Mouse (Mus musculus) neural tube, embryonic 12.5 days (tissue): ENCODE results near the gene Mical2. TPM values are rescaled to one million over a fixed set of nuclear protein-coding genes. Genes with fewer than 3 reads are reported as not detected.

Experiments used
- ATAC-seq: fragments of 200-750 bp; cut with Nextera tagmentation; 2 replicates; pipeline ENCODE4 v1.8.0; 2017; ENCODE audit warnings: low read depth, mild to moderate bottlenecking, moderate TSS enrichment, moderate library complexity; ENCODE audit not compliant: low FRiP score
- H3K27ac ChIP-seq: fragments of 300-500 bp; sonication (generic); 2 replicates; pipeline ENCODE4 v1.5.1; 2016
- H3K27me3 ChIP-seq: fragments of 300-500 bp; sonication (generic); replicated peaks from 2 replicates; pipeline ENCODE4 v1.6.1; 2016; ENCODE audit warnings: mild to moderate bottlenecking
- H3K36me3 ChIP-seq: fragments of 300-500 bp; sonication (generic); 2 replicates; pipeline ENCODE4 v1.6.1; 2016; ENCODE audit warnings: mild to moderate bottlenecking
- H3K4me1 ChIP-seq: fragments of 300-500 bp; sonication (generic); 2 replicates; pipeline ENCODE4 v1.6.1; 2016
- H3K4me2 ChIP-seq: fragments of 300-500 bp; sonication (generic); replicated peaks from 2 replicates; pipeline ENCODE4 v1.6.1; 2016; ENCODE audit warnings: mild to moderate bottlenecking
- H3K4me3 ChIP-seq: fragments of 300-500 bp; sonication (generic); 2 replicates; pipeline ENCODE4 v1.5.1; 2016
- H3K9ac ChIP-seq: fragments of 300-500 bp; sonication (generic); 2 replicates; pipeline ENCODE4 v1.6.1; 2016; ENCODE audit warnings: mild to moderate bottlenecking
- H3K9me3 ChIP-seq: fragments of 300-500 bp; sonication (generic); 2 replicates; pipeline ENCODE4 v1.6.1; 2016; ENCODE audit warnings: mild to moderate bottlenecking
- WGBS: fragments of 180-500 bp; shearing (Covaris S2); methylation state at CpG from one replicate; pipeline ENCODE4 v1.1.7; 2016; 5-methylcytosine and 5-hydroxymethylcytosine counted together
- polyA plus RNA-seq: library from polyadenylated mRNA; unstranded; fragments of >200 nt; fragmentation: Nextera tagmentation; extraction: Ambion mirVana; gene quantifications from 2 replicates; pipeline ENCODE4 v1.2.1, GENCODE M21; 2016

Mical2 gene
- polyA plus RNA-seq, 1 experiment from 2014 or later: 2.0 TPM

DNA sequence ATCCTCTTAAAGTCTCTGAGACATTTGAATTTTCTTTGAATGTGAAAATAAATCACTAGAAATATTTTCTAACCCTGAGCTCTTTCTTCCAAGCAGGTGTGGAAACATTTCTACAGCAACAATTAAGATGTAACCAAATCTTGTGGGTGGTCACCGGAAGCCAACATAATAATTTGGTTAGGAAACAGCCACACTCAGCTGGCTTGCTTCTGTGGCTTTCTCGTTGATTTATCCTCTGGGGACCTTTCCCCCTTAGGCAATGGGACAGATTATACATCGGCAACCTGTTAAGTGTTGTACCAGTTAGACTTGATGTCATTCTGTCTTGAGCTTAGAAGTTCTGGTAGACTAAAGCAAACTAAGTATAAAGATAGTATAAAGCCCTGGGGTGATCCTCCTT, 22.2 kb downstream of the Mical2 start:
- Histone ChIP-seq H3K9ac (no peak overlapping the region), H3K4me3 (no peak overlapping the region), H3K4me2 (no peak overlapping the region), H3K36me3 (no peaks in the 10 kb centered on the region), H3K9me3 (no peaks in the 10 kb centered on the region), H3K27ac (no peak overlapping the region), H3K27me3 (no peaks in the 10 kb centered on the region), H3K4me1 (0 out of 2 replicates have a peak, but pooled peaks cover 4% of the 10 kb centered on the region)
- WGBS: 79% methylated on average over 3 of the region's 3 CpGs
- ATAC-seq: no peak

DNA sequence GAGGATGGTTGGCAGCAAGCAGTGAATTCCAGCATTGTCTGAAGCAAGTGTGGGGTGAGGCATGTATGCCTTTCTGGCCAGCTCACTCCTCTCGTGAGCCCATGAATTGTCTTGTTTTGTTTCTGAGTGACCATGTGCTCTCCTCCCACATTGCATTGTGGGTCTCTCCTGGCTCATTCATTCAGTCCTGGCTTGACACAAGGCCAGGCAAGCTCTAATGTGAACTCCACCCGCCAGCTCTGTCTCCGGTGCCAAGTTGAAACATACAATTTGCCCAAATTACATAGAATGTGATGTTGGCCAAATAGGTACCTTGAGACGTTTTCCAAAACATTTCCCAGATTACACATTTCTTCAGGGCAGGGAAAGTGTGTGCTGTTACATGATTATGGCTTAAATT, 23.8 kb downstream of the Mical2 start:
- Histone ChIP-seq H3K9ac (no peak overlapping the region), H3K9me3 (no peaks in the 10 kb centered on the region), H3K4me1 (0 out of 2 replicates have a peak, but pooled peaks cover 4% of the 10 kb centered on the region), H3K27me3 (no peaks in the 10 kb centered on the region), H3K4me3 (no peak overlapping the region), H3K36me3 (no peaks in the 10 kb centered on the region), H3K27ac (no peak overlapping the region), H3K4me2 (no peak overlapping the region)
- ATAC-seq: no peak
- WGBS: 79% methylated on average over 4 of the region's 4 CpGs

DNA sequence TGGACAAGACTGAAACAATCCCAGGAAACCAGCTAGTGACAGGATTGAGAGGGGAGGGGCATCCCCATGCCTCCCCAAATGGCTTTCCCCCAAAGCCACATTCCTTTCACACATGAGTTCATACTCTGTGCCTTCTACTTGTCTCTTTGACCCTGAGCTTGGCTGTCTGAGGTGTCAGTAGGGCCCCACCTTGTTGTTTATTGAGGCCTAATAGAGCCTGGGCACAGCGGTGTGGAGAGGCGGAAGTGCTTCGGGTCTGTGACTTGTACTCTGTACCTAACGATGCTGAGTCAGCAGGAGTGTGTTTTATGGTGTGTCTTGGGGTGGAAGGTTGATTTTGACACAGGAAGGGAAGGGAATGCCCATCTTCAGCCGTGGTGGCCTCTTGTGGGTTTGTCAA, 26.4 kb downstream of the Mical2 start:
- ATAC-seq: no peak
- Histone ChIP-seq H3K9me3 (no peaks in the 10 kb centered on the region), H3K4me1 (0 out of 2 replicates have a peak, but pooled peaks cover 4% of the 10 kb centered on the region), H3K4me2 (no peak overlapping the region), H3K27ac (no peak overlapping the region), H3K4me3 (no peak overlapping the region), H3K27me3 (no peaks in the 10 kb centered on the region), H3K9ac (no peak overlapping the region), H3K36me3 (no peaks in the 10 kb centered on the region)
- WGBS: 53% methylated on average over 5 of the region's 5 CpGs

DNA sequence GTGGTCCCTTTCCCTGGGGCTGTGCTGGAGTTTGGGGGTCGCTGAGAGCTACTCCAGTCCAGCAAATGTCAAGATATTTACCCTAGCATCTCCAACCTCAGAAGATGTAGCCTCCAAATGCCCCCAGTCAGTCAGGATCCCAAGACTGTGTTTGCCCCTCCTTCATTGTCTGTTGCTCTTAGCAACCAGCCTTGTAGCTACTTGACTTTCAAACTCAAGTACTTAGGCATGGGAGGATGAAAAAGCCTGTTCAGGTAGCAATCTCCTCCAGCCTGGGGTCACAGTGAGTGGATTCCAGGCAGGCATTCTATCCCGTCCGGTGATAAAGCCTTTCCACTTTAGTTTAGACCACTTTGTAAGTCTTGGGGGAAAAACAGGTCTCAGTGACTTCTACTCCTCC, 28.6 kb downstream of the Mical2 start:
- Histone ChIP-seq H3K4me3 (no peak overlapping the region), H3K27ac (no peak overlapping the region), H3K9me3 (no peaks in the 10 kb centered on the region), H3K9ac (no peak overlapping the region), H3K4me2 (no peak overlapping the region), H3K36me3 (no peaks in the 10 kb centered on the region), H3K4me1 (0 out of 2 replicates have a peak, but pooled peaks cover 4% of the 10 kb centered on the region), H3K27me3 (no peaks in the 10 kb centered on the region)
- no peak for ATAC-seq
- 82% methylated on average over 3 of the region's 3 CpGs for WGBS

DNA sequence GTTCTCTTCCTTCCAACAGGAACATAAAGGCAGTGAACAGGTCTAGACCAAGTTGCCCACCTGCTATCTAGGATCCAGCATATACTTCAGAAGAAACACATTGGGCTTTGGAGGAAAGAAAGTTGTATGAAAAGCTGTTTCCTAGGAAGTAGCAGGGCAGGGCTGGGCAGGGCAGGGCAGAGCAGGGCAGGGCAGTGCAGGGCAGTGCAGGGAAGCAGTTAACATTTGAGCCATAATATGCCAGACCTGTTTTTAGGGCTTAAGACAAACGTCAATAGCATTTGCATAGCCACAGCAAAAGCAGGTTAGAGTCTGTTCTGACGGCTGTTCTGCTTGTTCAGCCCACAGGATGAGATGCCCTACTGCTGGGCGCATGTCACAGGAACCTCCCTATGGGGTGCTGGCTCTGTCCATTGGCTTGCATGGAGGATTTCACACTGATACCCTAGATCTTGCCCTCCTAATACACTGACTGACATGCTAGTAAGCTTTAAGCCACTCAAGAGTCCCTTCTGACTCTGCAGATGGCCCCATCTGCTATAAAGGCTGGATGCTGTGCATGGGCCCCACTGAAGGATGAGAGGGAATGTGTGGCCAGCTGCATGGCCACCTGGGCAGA, 29.7 kb downstream of the Mical2 start:
- no peak for ATAC-seq
- H3K9ac ChIP-seq: no peak overlapping the region
- no peaks in the 10 kb centered on the region for H3K36me3 ChIP-seq
- H3K4me1 ChIP-seq: 0 out of 2 replicates have a peak, but pooled peaks cover 4% of the 10 kb centered on the region
- H3K4me2 ChIP-seq: no peak overlapping the region
- no peaks in the 10 kb centered on the region for H3K9me3 ChIP-seq
- H3K27ac ChIP-seq: no peak overlapping the region
- H3K4me3 ChIP-seq: no peak overlapping the region
- no peaks in the 10 kb centered on the region for H3K27me3 ChIP-seq
- 54% methylated on average over 3 of the region's 3 CpGs for WGBS

DNA sequence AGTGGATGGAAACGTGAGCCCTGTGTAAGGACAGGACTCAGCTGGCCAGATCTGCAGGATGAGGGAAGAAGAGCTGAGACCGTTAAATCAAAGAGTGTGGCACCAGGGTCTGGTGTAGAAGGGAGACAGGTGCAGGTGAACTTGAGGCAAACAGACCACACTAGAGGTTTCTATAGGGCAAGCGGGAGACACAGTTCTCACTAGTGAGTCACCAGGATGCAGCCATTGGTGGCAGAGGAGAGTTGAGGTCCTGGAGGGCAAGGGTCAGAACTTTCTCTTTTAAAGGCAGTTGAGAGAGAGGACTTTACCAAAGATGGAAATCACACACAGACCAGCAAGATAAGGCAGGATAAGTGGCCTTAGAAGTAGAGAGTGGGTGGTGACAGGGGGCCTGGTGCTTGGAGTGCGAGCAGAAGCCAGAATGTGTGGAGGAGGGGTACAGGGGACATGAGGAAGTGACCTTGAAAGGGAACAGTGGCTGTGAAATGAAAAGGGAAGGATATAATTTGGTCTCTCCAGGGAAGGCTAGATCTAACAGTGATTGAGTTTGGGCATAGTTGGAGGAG, 32.8 kb downstream of the Mical2 start:
- Histone ChIP-seq H3K9ac (no peak overlapping the region), H3K4me3 (no peak overlapping the region), H3K27me3 (no peaks in the 10 kb centered on the region), H3K4me2 (no peak overlapping the region), H3K27ac (no peak overlapping the region), H3K4me1 (no peaks in the 10 kb centered on the region), H3K9me3 (no peaks in the 10 kb centered on the region), H3K36me3 (no peaks in the 10 kb centered on the region)
- ATAC-seq: no peak
- 83% methylated on average over 4 of the region's 4 CpGs for WGBS

DNA sequence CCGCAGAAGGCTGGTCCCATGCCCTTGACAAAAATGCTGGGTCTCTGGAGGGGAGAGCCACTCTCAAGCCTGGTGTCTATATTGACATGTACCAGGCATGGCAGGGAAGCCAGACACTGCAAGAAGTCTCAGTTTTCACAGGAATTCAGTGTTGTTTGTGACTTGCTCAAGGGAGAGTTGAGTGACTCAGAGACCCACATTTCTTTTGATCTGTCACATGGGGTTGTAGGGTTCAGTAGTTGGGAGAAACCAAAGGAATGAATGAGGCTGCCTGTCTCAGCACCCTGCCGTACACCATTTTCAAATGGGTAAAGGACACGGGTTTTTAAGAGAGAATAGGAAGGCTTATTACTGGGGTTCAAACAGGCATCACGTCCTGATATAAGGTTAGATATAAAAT, 33.6 kb downstream of the Mical2 start:
- H3K36me3 ChIP-seq: no peaks in the 10 kb centered on the region

DNA sequence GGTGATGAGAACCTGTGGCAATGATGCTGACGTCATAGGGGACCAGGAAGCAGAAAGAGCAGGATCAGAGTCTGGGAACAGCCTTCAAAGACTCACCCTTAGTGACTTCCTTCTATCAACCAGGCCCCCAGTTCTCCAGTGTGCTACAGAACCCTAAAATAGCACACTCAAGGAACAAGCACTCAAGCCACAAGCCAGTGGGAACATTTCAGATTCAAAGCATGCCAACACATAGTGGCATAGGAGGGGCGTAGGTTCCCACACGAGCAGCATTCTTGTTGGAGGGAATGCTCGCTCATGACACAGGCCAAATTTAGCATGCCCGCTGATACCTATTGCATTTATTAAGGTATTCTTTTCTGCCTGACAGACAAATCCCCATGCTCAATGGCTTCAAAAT, 35.5 kb downstream of the Mical2 start:
- Histone ChIP-seq H3K9ac (no peak overlapping the region), H3K27ac (no peak overlapping the region)
- WGBS: 93% methylated on average over 5 of the region's 5 CpGs

More for the DNA sequence above, 33.6 kb downstream of the Mical2 start:
- H3K9me3 ChIP-seq: no peaks in the 10 kb centered on the region
- no peak overlapping the region for H3K27ac ChIP-seq
- no peaks in the 10 kb centered on the region for H3K4me1 ChIP-seq
- no peak overlapping the region for H3K4me2 ChIP-seq
- no peak overlapping the region for H3K9ac ChIP-seq
- H3K4me3 ChIP-seq: no peak overlapping the region
- no peaks in the 10 kb centered on the region for H3K27me3 ChIP-seq
- 86% methylated on average over 4 of the region's 4 CpGs for WGBS
- no peak for ATAC-seq

DNA sequence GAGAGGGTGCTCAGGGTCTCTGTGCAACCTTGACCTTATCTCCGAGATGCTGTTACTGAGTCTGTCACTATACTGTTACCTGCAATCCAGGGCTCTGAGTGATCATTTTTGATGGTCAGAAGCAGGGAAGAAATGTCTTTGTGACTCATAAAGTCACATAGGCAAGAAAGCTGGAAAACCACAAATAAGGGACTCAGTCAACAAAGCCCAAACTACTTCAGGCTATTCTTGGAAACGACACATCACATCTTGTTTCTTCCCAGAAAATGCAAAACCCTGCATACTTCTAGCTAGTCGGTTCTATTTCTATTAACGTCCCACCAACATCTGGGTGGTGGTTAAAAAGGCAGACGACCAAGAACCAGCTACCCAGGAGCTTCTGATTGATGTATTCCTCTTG, 41.6 kb downstream of the Mical2 start:
- Histone ChIP-seq H3K36me3 (no peaks in the 10 kb centered on the region), H3K27me3 (no peaks in the 10 kb centered on the region)

More for the DNA sequence above, 35.5 kb downstream of the Mical2 start:
- H3K4me3 ChIP-seq: no peak overlapping the region
- H3K36me3 ChIP-seq: no peaks in the 10 kb centered on the region
- no peak overlapping the region for H3K4me2 ChIP-seq
- H3K4me1 ChIP-seq: no peaks in the 10 kb centered on the region
- no peaks in the 10 kb centered on the region for H3K9me3 ChIP-seq
- no peak for ATAC-seq
- H3K27me3 ChIP-seq: no peaks in the 10 kb centered on the region

DNA sequence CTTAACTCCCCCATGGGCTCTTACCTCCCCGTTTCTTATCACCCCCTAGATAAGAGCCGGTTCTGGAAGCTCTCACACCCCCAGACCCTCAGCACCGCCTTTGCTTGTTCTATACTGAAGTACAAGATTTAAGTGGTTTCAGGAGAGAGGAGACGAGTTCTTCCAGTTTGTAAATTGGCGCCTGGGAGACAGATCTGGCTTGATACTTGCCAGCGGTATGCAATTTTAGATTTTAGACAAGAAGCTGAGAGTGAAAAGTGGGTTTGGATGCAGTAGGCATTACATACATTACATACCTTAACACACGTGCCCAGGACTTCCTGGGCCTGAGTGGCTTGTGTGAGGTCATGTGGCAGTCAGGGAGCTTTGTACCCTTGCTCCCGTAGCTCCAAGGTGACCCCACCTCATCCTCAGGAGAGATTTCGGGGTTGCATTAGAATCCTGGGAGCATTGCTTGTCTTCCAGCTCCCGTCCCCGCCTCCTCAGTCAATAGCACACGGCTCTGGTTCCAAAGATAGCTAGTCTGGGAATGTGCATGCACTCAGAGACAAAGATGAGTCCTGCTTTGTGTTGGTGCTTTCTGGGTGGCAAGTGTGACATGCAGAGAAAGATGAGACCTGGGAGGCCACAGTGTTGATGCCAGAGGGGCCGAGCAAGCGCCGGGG, 43.2 kb downstream of the Mical2 start:
- H3K4me1 ChIP-seq: peaks cover 9% of the 10 kb centered on the region; the same call in 1 of the 2 replicates
- H3K4me3 ChIP-seq: no peak overlapping the region
- no peak overlapping the region for H3K4me2 ChIP-seq
- no peaks in the 10 kb centered on the region for H3K36me3 ChIP-seq
- whole genome bisulfite sequencing: 89% methylated on average over 15 of the region's 15 CpGs
- H3K27ac ChIP-seq: no peak overlapping the region
- no peak for ATAC-seq
- no peaks in the 10 kb centered on the region for H3K9me3 ChIP-seq
- no peaks in the 10 kb centered on the region for H3K27me3 ChIP-seq
- H3K9ac ChIP-seq: no peak overlapping the region

More for the DNA sequence above, 41.6 kb downstream of the Mical2 start:
- 81% methylated on average over 5 of the region's 5 CpGs for WGBS
- Histone ChIP-seq H3K9ac (no peak overlapping the region), H3K9me3 (no peaks in the 10 kb centered on the region), H3K4me2 (no peak overlapping the region), H3K27ac (no peak overlapping the region), H3K4me1 (no peaks in the 10 kb centered on the region), H3K4me3 (no peak overlapping the region)
- ATAC-seq: no peak

DNA sequence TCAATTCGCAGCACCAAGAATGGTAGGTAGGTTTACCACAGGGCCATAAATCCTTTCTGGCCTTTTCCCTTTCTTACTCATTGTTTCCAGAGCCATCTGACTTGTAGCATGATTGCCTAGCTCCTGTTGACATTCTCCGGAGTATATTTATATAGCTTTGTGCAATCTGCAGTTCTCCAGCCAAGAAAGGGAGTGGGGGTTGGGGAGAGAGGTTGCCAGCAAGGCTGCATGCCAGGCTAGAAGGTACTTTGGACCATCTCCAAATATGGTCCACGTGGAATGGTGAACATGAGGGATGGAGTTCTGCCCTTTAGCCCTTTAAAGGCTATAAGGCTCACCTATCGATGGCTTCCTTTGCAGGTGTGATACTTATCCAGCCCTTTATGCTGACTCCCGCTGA, 45.2 kb downstream of the Mical2 start:
- Histone ChIP-seq H3K27ac (no peak overlapping the region), H3K9me3 (no peaks in the 10 kb centered on the region), H3K4me3 (no peak overlapping the region), H3K4me1 (peaks cover 18% of the 10 kb centered on the region), H3K4me2 (no peak overlapping the region), H3K36me3 (no peaks in the 10 kb centered on the region), H3K27me3 (no peaks in the 10 kb centered on the region), H3K9ac (no peak overlapping the region)
- WGBS: 83% methylated on average over 5 of the region's 5 CpGs
- ATAC-seq: no peak

DNA sequence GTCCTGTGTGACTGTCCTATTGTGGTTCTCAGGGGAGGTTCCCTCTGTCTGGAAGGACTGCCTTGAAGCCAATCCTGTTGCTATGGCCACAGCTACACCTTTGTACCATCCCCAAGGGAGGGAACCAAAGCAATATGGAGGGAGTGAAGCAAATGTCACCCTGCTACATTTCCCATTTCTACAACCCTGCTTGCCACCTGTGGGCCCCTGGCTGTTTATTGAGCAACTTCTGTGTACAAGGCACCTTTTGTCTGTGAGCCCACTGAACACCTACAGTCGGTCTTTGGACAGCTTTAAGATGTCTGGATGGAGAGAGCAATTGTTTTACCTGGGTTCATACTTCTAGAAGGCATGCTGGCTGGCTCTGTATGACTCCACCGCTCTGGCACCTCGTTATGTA, 46.0 kb downstream of the Mical2 start:
- 87% methylated on average over 3 of the region's 3 CpGs for WGBS
- no peak overlapping the region for H3K27ac ChIP-seq

More for the DNA sequence above, 46.0 kb downstream of the Mical2 start:
- peaks cover 18% of the 10 kb centered on the region for H3K4me1 ChIP-seq
- no peak for ATAC-seq
- no peaks in the 10 kb centered on the region for H3K9me3 ChIP-seq
- no peak overlapping the region for H3K4me3 ChIP-seq
- no peaks in the 10 kb centered on the region for H3K27me3 ChIP-seq
- H3K36me3 ChIP-seq: no peaks in the 10 kb centered on the region
- H3K4me2 ChIP-seq: no peak overlapping the region
- H3K9ac ChIP-seq: no peak overlapping the region
